Mouse (Mus musculus): ENCODE data around the gene Tuba1a. TPM values are rescaled to one million over a fixed set of nuclear protein-coding genes. Genes with fewer than 3 reads are reported as not detected.

Gene Tuba1a
- polyA plus RNA-seq, 1 experiment: 126 TPM

DNA sequence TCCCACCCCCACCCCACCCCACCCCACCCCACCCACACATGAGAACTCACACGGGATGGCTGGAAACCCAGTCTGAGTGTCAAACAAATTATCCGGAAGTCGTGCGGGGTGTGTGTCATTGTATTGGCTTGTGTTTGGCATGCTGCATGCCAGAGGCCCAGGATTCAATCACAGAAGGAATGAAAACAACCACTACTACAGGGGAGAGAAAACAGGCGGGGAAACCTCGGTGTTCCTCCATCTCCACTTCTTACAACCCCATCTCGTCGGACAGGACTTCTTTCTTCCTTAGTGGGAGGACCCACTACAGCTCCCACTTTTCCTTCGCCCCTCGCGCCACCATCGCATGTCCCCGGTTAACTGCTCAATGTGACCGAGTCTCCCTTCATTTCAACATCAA lies 36.4 kb downstream of the Tuba1a start:
- peak overlapping the region; percentile 88 for H3K4me3 ChIP-seq (ENCODE audit: extremely low read depth, insufficient read depth, insufficient read length)
- H3K36me3 ChIP-seq (ENCODE audit: control insufficient read depth, insufficient read depth, low read length): peaks cover 9% of the 10 kb centered on the region
- no peaks in the 10 kb centered on the region for H3K27me3 ChIP-seq (ENCODE audit: control insufficient read depth, insufficient read depth, low read length)
- H3K4me1 ChIP-seq (ENCODE audit: control insufficient read depth, insufficient read depth, insufficient read length): no peaks in the 10 kb centered on the region; the same call in 1 of the 2 replicates
- WGBS: under 1% methylated on average over 14 of the region's 14 CpGs
- H3K27ac ChIP-seq (ENCODE audit: insufficient read depth, low read length): peak overlapping the region; percentile 96; the same call in 1 of the 2 replicates
- no peak for DNase-seq (ENCODE audit: low read depth in 1 of 2, low spot score in 2 of 2)
- TF ChIP-seq CTCF (IDR thresholded peaks at IDR 0.05; ENCODE audit: extremely low read depth, insufficient read depth, insufficient read length, insufficient replicate concordance) (no peak), POLR2A (IDR thresholded peaks at IDR 0.05; ENCODE audit: low read depth, low read length) (no peak)

DNA sequence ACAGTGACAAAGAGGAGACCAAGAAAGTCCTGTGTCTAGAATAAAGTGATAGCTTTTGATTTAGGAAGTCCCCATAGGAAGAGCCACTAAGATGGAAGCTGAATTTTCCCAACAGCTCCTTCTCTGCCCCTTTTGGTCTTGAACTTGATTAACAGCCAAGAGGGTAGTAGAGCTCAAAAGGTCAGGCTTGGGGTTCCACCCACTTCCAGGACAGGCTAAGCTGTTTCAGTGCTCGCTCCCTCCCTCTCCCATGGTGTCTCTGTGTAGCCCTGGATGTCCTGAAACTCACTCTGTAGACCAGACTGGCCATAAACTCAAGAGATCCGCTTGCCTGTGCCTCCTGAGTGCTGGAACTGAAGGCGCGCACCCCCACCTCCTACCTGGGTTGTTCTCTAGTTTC lies 37.5 kb downstream of the Tuba1a start:
- TF ChIP-seq CTCF (IDR thresholded peaks at IDR 0.05; ENCODE audit: extremely low read depth, insufficient read depth, insufficient read length, insufficient replicate concordance): no peak
- TF ChIP-seq POLR2A (IDR thresholded peaks at IDR 0.05; ENCODE audit: low read depth, low read length): no peak
- Histone ChIP-seq H3K27ac (ENCODE audit: insufficient read depth, low read length) (no peak overlapping the region), H3K4me3 (ENCODE audit: extremely low read depth, insufficient read depth, insufficient read length) (no peak overlapping the region), H3K36me3 (ENCODE audit: control insufficient read depth, insufficient read depth, low read length) (peaks cover 19% of the 10 kb centered on the region), H3K4me1 (ENCODE audit: control insufficient read depth, insufficient read depth, insufficient read length) (no peaks in the 10 kb centered on the region; the same call in 1 of the 2 replicates), H3K27me3 (ENCODE audit: control insufficient read depth, insufficient read depth, low read length) (no peaks in the 10 kb centered on the region)
- 92% methylated on average over 4 of the region's 4 CpGs for WGBS
- no peak for DNase-seq (ENCODE audit: low read depth in 1 of 2, low spot score in 2 of 2)

DNA sequence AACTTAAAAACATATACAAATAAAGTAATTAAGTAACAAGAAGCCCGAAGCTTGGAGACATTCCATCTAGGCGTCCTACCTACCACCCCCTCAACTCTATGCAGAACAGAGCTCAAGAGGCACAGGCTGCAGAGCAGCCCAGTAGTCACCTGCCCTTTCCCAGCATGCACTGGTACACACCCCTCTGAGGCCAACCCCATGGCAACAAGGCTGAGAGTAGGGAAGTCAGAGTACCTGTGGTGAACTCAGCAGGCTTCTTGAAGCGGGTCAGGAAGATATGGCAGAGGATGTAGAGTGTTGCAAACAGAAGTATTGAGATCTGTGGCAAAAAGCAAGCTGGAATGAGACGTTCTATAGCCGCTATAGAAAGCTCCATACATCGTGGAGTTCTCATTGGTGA lies 38.6 kb downstream of the Tuba1a start:
- Histone ChIP-seq H3K27ac (ENCODE audit: insufficient read depth, low read length) (no peak overlapping the region), H3K27me3 (ENCODE audit: control insufficient read depth, insufficient read depth, low read length) (no peaks in the 10 kb centered on the region), H3K4me3 (ENCODE audit: extremely low read depth, insufficient read depth, insufficient read length) (no peak overlapping the region), H3K4me1 (ENCODE audit: control insufficient read depth, insufficient read depth, insufficient read length) (no peaks in the 10 kb centered on the region; the same call in 1 of the 2 replicates), H3K36me3 (ENCODE audit: control insufficient read depth, insufficient read depth, low read length) (peaks cover 25% of the 10 kb centered on the region)
- TF ChIP-seq CTCF (IDR thresholded peaks at IDR 0.05; ENCODE audit: extremely low read depth, insufficient read depth, insufficient read length, insufficient replicate concordance) (no peak), POLR2A (IDR thresholded peaks at IDR 0.05; ENCODE audit: low read depth, low read length) (no peak)
- DNase-seq (ENCODE audit: low read depth in 1 of 2, low spot score in 2 of 2): no peak
- WGBS: 85% methylated on average over 6 of the region's 6 CpGs

DNA sequence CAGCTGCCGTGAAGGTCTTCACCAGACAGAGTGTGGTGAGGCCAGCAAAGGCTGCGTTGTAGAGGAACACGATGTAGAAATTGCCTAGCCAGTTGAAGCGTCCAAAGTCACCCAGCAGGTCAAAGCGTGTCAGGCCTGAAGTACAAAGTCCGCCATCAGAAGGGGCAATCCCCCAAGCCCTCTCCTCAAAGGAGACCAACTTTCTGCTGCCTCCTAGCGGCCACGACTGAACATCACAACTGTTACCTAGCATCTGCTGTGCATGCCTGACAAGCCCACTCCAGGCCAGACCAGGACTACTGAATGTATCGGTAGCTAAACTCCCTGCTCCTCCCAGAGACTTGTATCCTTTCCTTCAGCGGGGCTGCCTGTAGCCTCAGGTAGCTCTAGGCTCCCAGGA lies 48.8 kb downstream of the Tuba1a start:
- H3K4me1 ChIP-seq (ENCODE audit: control insufficient read depth, insufficient read depth, insufficient read length): no peaks in the 10 kb centered on the region
- H3K27me3 ChIP-seq (ENCODE audit: control insufficient read depth, insufficient read depth, low read length): no peaks in the 10 kb centered on the region
- 66% methylated on average over 10 of the region's 10 CpGs for WGBS
- TF ChIP-seq POLR2A (IDR thresholded peaks at IDR 0.05; ENCODE audit: low read depth, low read length) (no peak), CTCF (IDR thresholded peaks at IDR 0.05; ENCODE audit: extremely low read depth, insufficient read depth, insufficient read length, insufficient replicate concordance) (peak; percentile 44; the same call in 1 of the 2 replicates)
- H3K4me3 ChIP-seq (ENCODE audit: extremely low read depth, insufficient read depth, insufficient read length): no peak overlapping the region
- H3K36me3 ChIP-seq (ENCODE audit: control insufficient read depth, insufficient read depth, low read length): peaks cover 28% of the 10 kb centered on the region
- peak in 1 of 2 experiments; percentile 26 for DNase-seq (ENCODE audit: low read depth in 1 of 2, low spot score in 2 of 2)
- H3K27ac ChIP-seq (ENCODE audit: insufficient read depth, low read length): no peak overlapping the region

DNA sequence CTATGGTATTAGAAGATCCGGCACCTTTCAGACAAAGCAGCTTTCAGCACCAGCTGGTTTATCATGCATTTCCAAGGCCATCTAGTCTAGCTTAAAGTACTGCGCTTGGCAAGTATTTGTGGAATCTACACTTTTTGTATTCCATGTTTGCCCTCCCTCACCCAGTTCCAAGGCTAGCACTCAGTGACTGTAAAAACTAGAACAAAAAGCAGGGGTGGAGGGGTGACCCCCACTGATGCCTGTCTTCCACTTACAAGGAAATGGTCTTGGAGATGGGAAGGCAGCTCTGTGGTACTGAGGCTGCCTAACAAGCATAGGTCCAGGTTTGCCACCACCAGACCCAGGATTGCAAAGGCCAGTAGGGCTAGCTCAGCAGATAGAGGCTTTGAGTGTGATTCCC lies 50.9 kb downstream of the Tuba1a start:
- Histone ChIP-seq H3K27me3 (ENCODE audit: control insufficient read depth, insufficient read depth, low read length) (peaks cover 8% of the 10 kb centered on the region; the same call in 1 of the 2 replicates), H3K4me1 (ENCODE audit: control insufficient read depth, insufficient read depth, insufficient read length) (peaks cover 3% of the 10 kb centered on the region; the same call in 1 of the 2 replicates), H3K27ac (ENCODE audit: insufficient read depth, low read length) (no peak overlapping the region), H3K4me3 (ENCODE audit: extremely low read depth, insufficient read depth, insufficient read length) (no peak overlapping the region), H3K36me3 (ENCODE audit: control insufficient read depth, insufficient read depth, low read length) (peaks cover 15% of the 10 kb centered on the region)
- WGBS: 95% methylated on average over 2 of the region's 2 CpGs
- no peak for TF ChIP-seq CTCF (IDR thresholded peaks at IDR 0.05; ENCODE audit: extremely low read depth, insufficient read depth, insufficient read length, insufficient replicate concordance)
- TF ChIP-seq POLR2A (IDR thresholded peaks at IDR 0.05; ENCODE audit: low read depth, low read length): no peak
- DNase-seq (ENCODE audit: low read depth in 1 of 2, low spot score in 2 of 2): no peak

DNA sequence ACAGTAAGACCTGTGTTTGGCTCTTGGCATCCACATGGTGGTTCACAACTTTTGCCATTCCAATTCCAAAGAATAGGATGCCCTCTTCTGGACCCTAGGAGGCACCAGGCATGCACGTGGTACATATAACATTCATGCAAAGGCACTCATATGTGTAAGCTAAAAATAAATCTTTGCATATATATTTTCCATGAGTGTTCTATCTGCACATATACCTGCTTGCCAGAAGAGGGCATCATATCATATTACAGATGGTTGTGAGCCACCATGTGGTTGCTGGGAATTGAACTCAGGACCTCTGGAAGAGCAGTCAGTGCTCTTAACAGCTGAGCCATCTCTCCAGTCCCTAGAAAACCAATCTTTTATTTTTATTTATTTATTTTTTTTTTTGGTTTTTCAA lies 52.0 kb downstream of the Tuba1a start:
- Histone ChIP-seq H3K27me3 (ENCODE audit: control insufficient read depth, insufficient read depth, low read length) (peaks cover 8% of the 10 kb centered on the region; the same call in 1 of the 2 replicates), H3K36me3 (ENCODE audit: control insufficient read depth, insufficient read depth, low read length) (peaks cover 11% of the 10 kb centered on the region), H3K4me3 (ENCODE audit: extremely low read depth, insufficient read depth, insufficient read length) (no peak overlapping the region), H3K4me1 (ENCODE audit: control insufficient read depth, insufficient read depth, insufficient read length) (peaks cover 3% of the 10 kb centered on the region; the same call in 1 of the 2 replicates), H3K27ac (ENCODE audit: insufficient read depth, low read length) (no peak overlapping the region)
- TF ChIP-seq CTCF (IDR thresholded peaks at IDR 0.05; ENCODE audit: extremely low read depth, insufficient read depth, insufficient read length, insufficient replicate concordance): no peak
- DNase-seq (ENCODE audit: low read depth in 1 of 2, low spot score in 2 of 2): no peak
- WGBS: 48% methylated on average over 1 of the region's 1 CpGs

Other genes starting within 250 kb of the Tuba1a start
- not detected in 2 replicates for gene Ccdc65, start 245.5 kb downstream of the Tuba1a start, polyA plus RNA-seq (2012; rRNA removed)
- 16.7 and 18.1 TPM in 2 replicates for gene Fkbp11, start 225.5 kb downstream of the Tuba1a start, polyA plus RNA-seq (2012; rRNA removed)
- gene Arf3, start 190.5 kb downstream of the Tuba1a start, polyA plus RNA-seq (2012; rRNA removed): 65.2 and 70.5 TPM in 2 replicates
- gene Wnt10b, start 175.6 kb downstream of the Tuba1a start, polyA plus RNA-seq (2012; rRNA removed): 0.78 and 0.93 TPM in 2 replicates
- not detected in 2 replicates for gene Wnt1, start 163.8 kb downstream of the Tuba1a start, polyA plus RNA-seq (2012; rRNA removed)
- 0.20 and 0.39 TPM in 2 replicates for gene Ddn, start 144.2 kb downstream of the Tuba1a start, polyA plus RNA-seq (2012; rRNA removed)
- 42.2 and 45.1 TPM in 2 replicates for gene Prkag1, start 122.2 kb downstream of the Tuba1a start, polyA plus RNA-seq (2012; rRNA removed)
- gene Kmt2d, start 82.5 kb downstream of the Tuba1a start, polyA plus RNA-seq (2012; rRNA removed): 55.6 and 58.7 TPM in 2 replicates
- gene Rhebl1, start 59.2 kb downstream of the Tuba1a start, polyA plus RNA-seq (2012; rRNA removed): 5.4 and 6.0 TPM in 2 replicates
- 1.6 and 2.3 TPM in 2 replicates for gene Dhh, start 55.2 kb downstream of the Tuba1a start, polyA plus RNA-seq (2012; rRNA removed)
- 112 and 191 TPM in 2 replicates for gene Lmbr1l, start 35.5 kb downstream of the Tuba1a start, polyA plus RNA-seq (2012; rRNA removed)
- gene Tuba1b, start 19.1 kb downstream of the Tuba1a start, polyA plus RNA-seq (2012; rRNA removed): 694 and 1,212 TPM in 2 replicates
- gene Gm49450, start 152 bp downstream of the Tuba1a start, polyA plus RNA-seq (2012; rRNA removed): 16.3 and 63.6 TPM in 2 replicates
- gene Tuba1c, start 76.2 kb upstream of the Tuba1a start, polyA plus RNA-seq (2012; rRNA removed): 119 and 126 TPM in 2 replicates
- gene Prph, start 101.5 kb upstream of the Tuba1a start, polyA plus RNA-seq (2012; rRNA removed): 0.99 and 1.4 TPM in 2 replicates
- gene Troap, start 120.9 kb upstream of the Tuba1a start, polyA plus RNA-seq (2012; rRNA removed): 5.9 and 7.5 TPM in 2 replicates
- gene C1ql4, start 134.1 kb upstream of the Tuba1a start, polyA plus RNA-seq (2012; rRNA removed): not detected in 2 replicates
- gene Dnajc22, start 139.5 kb upstream of the Tuba1a start, polyA plus RNA-seq (2012; rRNA removed): 0.35 and 0.60 TPM in 2 replicates
- gene Spats2, start 172.2 kb upstream of the Tuba1a start, polyA plus RNA-seq (2012; rRNA removed): 1.5 and 2.2 TPM in 2 replicates